Mouse (Mus musculus) stomach, postnatal 0 days (tissue): ENCODE results near the gene Cux2. TPM values are rescaled to one million over a fixed set of nuclear protein-coding genes. Genes with fewer than 3 reads are reported as not detected.

ENCODE experiments used
- ATAC-seq: fragments of 200-750 bp; cut with Nextera tagmentation; 2 replicates; pipeline ENCODE4 v1.8.0; 2017; ENCODE audit not compliant: low FRiP score, low TSS enrichment
- DNase-seq: peaks from one replicate; pipeline ENCODE4 v3.0.0-alpha.2; 2016; ENCODE audit warnings: low spot score
- H3K27ac ChIP-seq: fragments of 300-500 bp; sonication (generic); replicated peaks from 2 replicates; pipeline ENCODE4 v1.5.1; 2014; ENCODE audit warnings: mild to moderate bottlenecking, control low read depth
- H3K27me3 ChIP-seq: fragments of 300-500 bp; sonication (generic); 2 replicates; pipeline ENCODE4 v1.6.1; 2014; ENCODE audit warnings: low read length; ENCODE audit not compliant: control insufficient read depth, insufficient read depth
- H3K36me3 ChIP-seq: fragments of 300-500 bp; sonication (generic); 2 replicates; pipeline ENCODE4 v1.6.1; 2014; ENCODE audit warnings: low read length, mixed read lengths; ENCODE audit not compliant: control insufficient read depth, insufficient read depth
- H3K4me1 ChIP-seq: fragments of 300-500 bp; sonication (generic); replicated peaks from 2 replicates; pipeline ENCODE4 v1.6.1; 2014; ENCODE audit warnings: antibody characterized with exemption; ENCODE audit not compliant: control insufficient read depth, insufficient read depth
- H3K4me2 ChIP-seq: fragments of 300-500 bp; sonication (generic); replicated peaks from 2 replicates; pipeline ENCODE4 v1.6.1; 2014; ENCODE audit warnings: low read depth, mild to moderate bottlenecking, control low read depth, moderate library complexity
- H3K4me3 ChIP-seq: fragments of 300-500 bp; sonication (generic); 2 replicates; pipeline ENCODE4 v1.5.1; 2014; ENCODE audit warnings: low read depth, low read length, control low read depth
- H3K9ac ChIP-seq: fragments of 300-500 bp; sonication (generic); 2 replicates; pipeline ENCODE4 v1.6.1; 2014; ENCODE audit warnings: mild to moderate bottlenecking, low read length, control low read depth, mixed read lengths
- H3K9me3 ChIP-seq: fragments of 300-500 bp; sonication (generic); 2 replicates; pipeline ENCODE4 v1.6.1; 2016; ENCODE audit warnings: low read length; ENCODE audit not compliant: control insufficient read depth
- CTCF ChIP-seq: IDR thresholded peaks from 2 replicates; pipeline ENCODE4 v1.5.1; 2016; ENCODE audit warnings: antibody characterized with exemption, low read depth, mild to moderate bottlenecking, moderate library complexity
- EP300 ChIP-seq: optimal IDR thresholded peaks from 2 replicates; pipeline ENCODE3; 2016; ENCODE audit warnings: antibody characterized with exemption
- WGBS: fragments of 180-500 bp; shearing (Covaris S2); extraction: QIAGEN DNeasy Blood & Tissue Kit; methylation state at CpG from one replicate; pipeline ENCODE4 v1.1.7; 2014; 5-methylcytosine and 5-hydroxymethylcytosine counted together
- polyA plus RNA-seq: library from polyadenylated mRNA; unstranded; fragments of >200 nt; fragmentation: Nextera tagmentation; extraction: Ambion mirVana; gene quantifications from 2 replicates; pipeline ENCODE4 v1.2.1, GENCODE M21; 2015

The Cux2 gene
- polyA plus RNA-seq, 1 experiment from 2014 or later = 1.2 TPM

GRCm38 (mm10) chr5:121945819-121946218 lies 104.1 kb downstream of the Cux2 start:
- ATAC-seq = no peak
- H3K4me3 ChIP-seq = no peak overlapping the region

GRCm38 (mm10) chr5:121944021-121944790 lies 105.7 kb downstream of the Cux2 start:
- Histone ChIP-seq H3K4me1 (0 out of 2 replicates have a peak, but pooled peaks cover 3% of the 10 kb centered on the region), H3K4me3 (no peak overlapping the region), H3K4me2 (no peak overlapping the region), H3K9ac (no peak overlapping the region), H3K27ac (no peak overlapping the region), H3K9me3 (no peaks in the 10 kb centered on the region), H3K36me3 (no peaks in the 10 kb centered on the region), H3K27me3 (no peaks in the 10 kb centered on the region)
- DNase-seq (no peak), ATAC-seq (no peak)
- TF ChIP-seq EP300 (no peak), CTCF (no peak)
- WGBS = 88% methylated on average over 16 of the region's 16 CpGs

More at GRCm38 (mm10) chr5:121945819-121946218, 104.1 kb downstream of the Cux2 start:
- TF ChIP-seq CTCF = peak; percentile 89
- TF ChIP-seq EP300 = no peak
- Histone ChIP-seq H3K9ac (no peak overlapping the region), H3K27me3 (no peaks in the 10 kb centered on the region), H3K4me1 (0 out of 2 replicates have a peak, but pooled peaks cover 3% of the 10 kb centered on the region), H3K9me3 (no peaks in the 10 kb centered on the region), H3K4me2 (no peak overlapping the region), H3K27ac (no peak overlapping the region), H3K36me3 (no peaks in the 10 kb centered on the region)
- DNase-seq = peak; percentile 67
- whole genome bisulfite sequencing = 46% methylated on average over 6 of the region's 6 CpGs

GRCm38 (mm10) chr5:121943472-121943871 lies 106.4 kb downstream of the Cux2 start:
- ATAC-seq (no peak), DNase-seq (no peak)
- Histone ChIP-seq H3K9ac (no peak overlapping the region), H3K36me3 (no peaks in the 10 kb centered on the region), H3K27me3 (no peaks in the 10 kb centered on the region), H3K27ac (no peak overlapping the region), H3K4me1 (no peaks in the 10 kb centered on the region), H3K9me3 (no peaks in the 10 kb centered on the region), H3K4me3 (no peak overlapping the region), H3K4me2 (no peak overlapping the region)
- 63% methylated on average over 6 of the region's 7 CpGs for WGBS
- TF ChIP-seq EP300 (no peak), CTCF (peak; percentile 77)

GRCm38 (mm10) chr5:121938065-121938849 lies 111.6 kb downstream of the Cux2 start:
- Histone ChIP-seq H3K9ac (no peak overlapping the region), H3K27ac (no peak overlapping the region), H3K4me1 (no peaks in the 10 kb centered on the region), H3K4me2 (no peak overlapping the region), H3K9me3 (no peaks in the 10 kb centered on the region), H3K36me3 (no peaks in the 10 kb centered on the region), H3K27me3 (no peaks in the 10 kb centered on the region), H3K4me3 (no peak overlapping the region)
- DNase-seq = no peak
- TF ChIP-seq CTCF (no peak), EP300 (no peak)
- 55% methylated on average over 18 of the region's 18 CpGs for WGBS
- no peak for ATAC-seq

GRCm38 (mm10) chr5:121930261-121930660 lies 119.6 kb downstream of the Cux2 start:
- TF ChIP-seq CTCF (no peak), EP300 (no peak)
- no peak overlapping the region for H3K4me2 ChIP-seq
- no peak overlapping the region for H3K27ac ChIP-seq
- H3K36me3 ChIP-seq = no peaks in the 10 kb centered on the region
- DNase-seq (no peak), ATAC-seq (no peak)
- no peaks in the 10 kb centered on the region for H3K27me3 ChIP-seq
- no peaks in the 10 kb centered on the region for H3K4me1 ChIP-seq
- H3K9me3 ChIP-seq = no peaks in the 10 kb centered on the region
- no peak overlapping the region for H3K9ac ChIP-seq
- no peak overlapping the region for H3K4me3 ChIP-seq
- WGBS = 21% methylated on average over 9 of the region's 9 CpGs
